Mouse (Mus musculus): ENCODE results near the gene Ndufv2.
"Not testable (repeated sequence)": the region's sequence is repeated elsewhere in the genome, so short reads cannot be mapped to it uniquely, and the experiment has no call there.

Gene Ndufv2

DNA sequence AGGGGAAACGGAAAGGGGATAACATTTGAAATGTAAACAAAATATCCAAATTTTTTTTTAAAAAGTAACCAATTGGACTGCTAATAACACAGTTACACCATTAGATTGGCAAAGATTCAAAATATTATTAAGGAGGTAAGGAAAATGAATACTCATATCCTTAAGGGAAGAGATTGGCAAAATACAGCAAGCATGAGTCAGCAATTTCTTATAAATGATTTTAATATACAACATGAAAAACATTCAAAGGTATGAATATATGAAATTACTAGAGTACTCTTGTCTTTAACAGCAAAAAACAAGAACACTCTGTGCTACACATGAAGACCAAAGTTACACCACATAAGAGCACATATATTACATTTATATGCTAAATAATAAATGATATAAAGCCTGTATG is 16.3 kb downstream of the Ndufv2 start:
- no peak for DNase-seq (ENCODE audit: low read depth, low spot score)

DNA sequence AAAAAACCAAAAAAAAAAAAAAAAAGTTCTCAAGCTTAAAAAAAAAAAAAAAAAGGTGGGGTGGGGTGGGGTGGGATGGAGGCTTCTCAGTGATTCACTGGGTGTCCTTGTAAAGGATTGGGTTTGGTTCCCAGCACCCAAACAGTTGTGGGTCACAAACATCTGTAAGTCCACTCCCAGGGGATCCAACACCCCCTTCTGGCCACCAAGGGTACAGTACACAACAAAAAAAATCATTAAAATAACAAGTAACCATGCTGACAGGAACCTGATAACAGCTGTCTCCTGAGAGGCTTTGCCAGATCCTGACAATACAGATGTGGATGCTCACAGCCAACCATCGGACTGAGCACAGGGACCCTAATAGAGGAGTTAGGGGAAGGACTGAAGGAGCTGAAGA is 16.9 kb downstream of the Ndufv2 start:
- DNase-seq (ENCODE audit: low read depth, low spot score), result no peak

DNA sequence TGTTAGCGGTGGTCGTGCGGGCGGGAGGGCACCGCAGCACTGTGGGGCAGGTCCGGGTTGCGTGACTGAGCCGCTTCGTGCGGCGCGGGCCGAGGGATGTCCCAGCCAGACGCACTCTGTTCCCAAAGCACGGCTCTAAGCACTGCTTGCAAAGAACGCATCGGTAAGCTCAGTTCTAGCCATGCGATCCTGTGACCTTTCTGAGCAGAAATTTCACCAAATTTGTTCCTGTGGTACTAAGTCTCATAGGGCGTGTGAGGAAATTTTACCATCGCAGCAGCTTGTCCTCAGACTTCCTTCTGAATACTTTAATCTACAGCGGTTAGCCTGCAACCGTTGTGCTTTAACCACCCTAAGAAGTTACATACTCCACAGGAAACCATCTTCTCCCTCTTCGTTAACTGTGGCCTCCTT is 23.9 kb downstream of the Ndufv2 start:
- DNase-seq (ENCODE audit: low read depth, low spot score), result no peak

DNA sequence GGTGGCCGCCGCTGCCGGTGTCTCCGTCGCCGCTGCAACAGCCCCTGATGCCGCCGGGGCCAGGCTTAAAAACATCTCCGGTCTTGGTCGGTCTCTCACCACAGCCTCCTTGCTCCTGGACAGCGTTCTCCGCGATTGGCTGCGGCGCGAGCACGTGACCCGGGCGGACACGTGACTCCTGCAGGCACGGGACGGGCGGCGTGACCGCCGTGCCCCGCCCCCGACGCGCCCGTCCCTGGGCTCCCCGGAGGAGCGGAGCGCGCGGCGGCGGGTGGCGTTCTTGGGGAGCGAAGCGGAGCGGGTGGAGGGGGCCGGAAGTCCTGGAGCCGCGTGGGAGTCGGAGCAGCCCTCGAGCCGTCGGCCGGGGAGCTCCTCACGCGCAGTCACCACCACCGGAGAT is 24.4 kb downstream of the Ndufv2 start, which contains the start of gene Ankrd12:
Ankrd12 (minus strand) TSS at position 156 of the 400 bp plus-strand sequence.
- peak; percentile 97 for DNase-seq (ENCODE audit: low read depth, low spot score)

DNA sequence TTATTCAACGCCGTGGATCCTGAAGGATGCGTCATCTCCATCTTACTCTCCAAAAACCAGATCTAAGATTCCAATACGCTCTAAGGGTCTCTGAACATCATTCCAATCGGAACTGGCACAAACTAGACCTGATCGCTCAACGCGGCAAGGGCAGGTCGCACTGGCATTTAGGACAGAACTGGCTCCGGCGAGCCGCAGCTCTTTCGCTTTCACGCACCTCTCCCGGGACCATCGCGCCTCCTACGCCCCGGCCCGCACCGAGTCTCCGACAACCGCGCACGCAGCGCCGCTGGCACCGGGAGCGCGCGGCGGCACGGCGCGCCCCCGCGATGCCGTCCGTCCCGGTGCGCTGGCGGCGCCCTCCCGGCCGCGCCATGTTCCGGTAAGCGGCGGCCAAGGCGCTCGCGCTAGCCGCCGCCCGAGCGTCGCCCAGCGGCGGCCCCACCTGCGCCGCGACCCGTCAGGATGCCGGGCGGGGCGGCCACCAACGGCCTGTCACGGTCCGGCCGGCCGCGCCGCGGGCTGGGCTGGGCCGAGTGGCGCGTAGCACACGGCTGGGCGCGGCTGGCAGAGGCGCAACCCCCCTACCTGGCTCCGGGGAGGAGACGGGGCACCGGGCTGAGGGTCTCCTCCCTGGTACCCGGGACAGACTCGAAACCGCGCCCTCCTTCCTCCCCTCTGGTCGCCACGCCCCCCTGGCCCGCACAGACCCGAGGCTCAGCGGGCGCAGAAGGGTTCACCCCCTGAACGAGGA is 25.0 kb downstream of the Ndufv2 start:
- peak; percentile 69 for DNase-seq (ENCODE audit: low read depth, low spot score)

DNA sequence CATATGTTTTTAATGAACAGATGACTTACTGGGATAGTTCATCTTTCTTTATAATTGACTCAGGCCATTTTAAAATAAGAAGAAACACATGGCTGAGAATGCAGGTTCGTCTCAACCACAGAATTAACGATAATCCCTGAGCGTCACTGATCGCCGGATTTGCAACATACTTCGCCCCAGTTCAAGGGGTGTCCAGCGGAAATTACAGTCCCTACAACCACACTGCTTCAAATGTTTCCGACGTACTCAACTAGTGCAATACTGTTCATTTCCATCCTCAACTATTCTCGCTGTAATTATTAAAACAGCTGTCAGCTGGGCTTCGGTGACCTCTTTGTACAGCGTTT is 25.6 kb downstream of the Ndufv2 start:
- DNase-seq (ENCODE audit: low read depth, low spot score), result no peak

DNA sequence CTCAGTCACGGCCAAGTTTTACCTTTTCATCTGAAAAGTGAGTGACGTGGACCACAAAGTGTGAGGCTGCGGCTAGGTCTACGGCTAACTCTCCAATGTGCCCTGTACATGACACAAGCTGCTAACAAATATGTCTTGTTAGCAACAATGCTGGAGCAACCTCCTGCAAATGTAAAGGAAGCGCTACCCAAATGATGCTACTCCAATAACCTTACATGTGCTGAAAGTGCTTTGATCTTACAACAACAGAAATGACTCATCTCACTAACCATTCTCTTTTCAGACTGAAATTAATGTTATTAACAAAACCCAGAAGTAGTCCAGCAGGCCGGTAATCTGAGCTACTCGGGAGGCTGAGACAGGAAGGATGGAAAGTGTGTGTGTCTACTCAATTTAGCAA is 27.4 kb downstream of the Ndufv2 start:
- peak; percentile 59 for DNase-seq (ENCODE audit: low read depth, low spot score)

DNA sequence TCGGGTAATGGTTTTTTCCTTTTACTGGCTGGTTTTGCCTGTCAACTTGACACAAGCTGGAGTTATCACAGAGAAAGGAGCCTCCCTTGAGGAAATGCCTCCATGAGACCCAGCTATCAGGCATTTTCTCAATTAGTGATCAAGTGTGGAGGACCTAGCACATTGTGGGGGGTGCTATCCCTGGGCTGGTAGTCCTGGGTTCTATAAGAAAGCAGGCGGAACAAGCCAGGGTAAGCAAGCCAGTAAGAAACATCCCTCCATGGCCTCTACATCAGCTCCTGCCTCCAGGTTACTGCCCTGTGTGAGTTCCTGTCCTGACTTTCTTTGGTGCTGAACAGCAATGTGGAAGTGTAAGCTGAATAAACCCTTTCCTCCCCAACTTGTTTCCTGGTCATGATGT is 32.3 kb downstream of the Ndufv2 start:
- not testable (repeated sequence) for DNase-seq (ENCODE audit: low read depth, low spot score)

DNA sequence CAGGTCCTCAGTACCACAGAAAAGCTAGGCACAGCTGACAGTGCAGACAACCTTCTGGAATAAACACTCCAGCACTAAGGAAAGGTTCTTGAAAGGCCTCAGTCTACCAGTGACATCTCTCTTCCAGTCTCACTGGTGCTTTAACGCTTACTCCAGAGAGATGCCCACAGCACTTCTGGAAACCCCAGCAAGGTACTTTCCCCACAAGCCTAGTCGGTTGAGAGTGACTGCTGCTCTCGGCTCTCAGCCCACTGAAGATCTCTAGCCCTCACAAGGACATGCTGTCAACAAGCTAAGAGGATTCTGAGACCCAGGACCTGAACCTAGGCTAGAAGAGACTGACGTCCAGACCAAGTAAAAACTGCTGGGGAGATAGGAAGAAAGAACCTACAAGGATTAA is 36.2 kb downstream of the Ndufv2 start:
- DNase-seq (ENCODE audit: low read depth, low spot score), result no peak

DNA sequence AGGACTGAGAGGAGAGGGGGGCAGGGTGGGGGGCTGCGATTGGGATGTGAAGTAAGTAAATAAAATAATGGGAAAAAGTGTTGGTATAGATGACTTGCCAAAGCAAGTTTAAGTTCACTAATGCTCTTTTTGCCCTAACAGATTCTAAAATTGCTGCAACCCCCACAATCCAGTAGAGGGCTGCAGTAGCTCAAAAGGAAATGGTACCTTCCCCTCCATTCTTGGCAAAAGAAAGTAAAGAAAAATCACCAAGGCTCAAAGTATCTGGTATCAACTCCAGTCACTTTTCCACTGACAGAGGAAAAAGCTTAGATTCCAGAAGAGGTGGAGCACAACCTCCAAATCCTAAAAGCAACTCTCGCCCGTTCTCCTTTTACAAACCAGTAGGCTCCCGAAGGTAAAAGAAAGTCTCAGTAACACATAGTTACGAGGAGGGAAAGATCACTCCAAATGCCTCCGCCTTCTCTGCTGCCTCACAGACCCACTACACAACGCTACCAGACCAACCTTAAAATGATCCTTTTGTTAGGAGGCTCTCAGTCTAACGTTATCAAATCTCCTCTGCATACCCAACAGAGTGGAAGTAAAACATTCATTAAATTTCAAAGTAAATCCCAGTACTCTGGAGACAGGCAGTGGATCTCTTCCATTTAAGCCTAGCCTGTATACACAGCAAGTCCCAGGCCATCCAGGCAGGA is 40.0 kb downstream of the Ndufv2 start:
- DNase-seq (ENCODE audit: low read depth, low spot score), result peak; percentile 38

DNA sequence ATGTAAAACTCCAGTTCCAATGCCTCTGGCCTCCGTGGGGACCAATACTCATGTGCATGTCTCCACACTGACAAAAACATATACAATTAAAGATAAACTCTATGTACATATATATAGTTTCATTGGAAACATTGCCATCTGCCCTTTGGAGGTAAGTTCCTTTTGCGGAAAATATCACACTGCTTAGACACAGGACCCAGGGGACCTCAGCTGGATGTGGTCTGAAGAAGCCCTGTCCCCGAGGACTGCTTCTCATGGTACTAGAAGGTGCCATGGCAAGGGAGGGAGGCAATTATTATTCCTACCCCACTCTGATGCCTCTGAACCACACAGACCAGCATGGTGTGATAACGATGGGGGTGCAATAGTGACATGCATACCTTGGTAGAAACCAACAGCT is 43.2 kb downstream of the Ndufv2 start:
- no peak for DNase-seq (ENCODE audit: low read depth, low spot score)

DNA sequence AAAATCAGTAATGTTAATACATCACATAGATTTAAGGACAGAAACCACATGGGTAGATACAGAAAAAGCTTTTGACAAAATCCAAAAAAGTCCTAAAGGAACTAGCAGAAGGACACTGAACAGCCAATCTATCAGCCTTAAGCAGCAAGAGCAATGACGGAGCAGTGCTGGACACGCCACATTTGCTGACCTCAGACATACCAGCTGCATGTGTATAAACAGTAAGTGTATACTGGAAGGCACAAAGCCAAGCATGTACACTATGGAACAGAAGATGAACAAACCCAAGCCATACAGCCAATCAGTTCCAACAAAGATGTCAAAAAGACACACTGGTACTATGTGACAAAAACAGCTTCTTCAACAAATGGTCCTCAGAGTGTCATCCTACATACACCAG is 44.2 kb downstream of the Ndufv2 start:
- no peak for DNase-seq (ENCODE audit: low read depth, low spot score)

DNA sequence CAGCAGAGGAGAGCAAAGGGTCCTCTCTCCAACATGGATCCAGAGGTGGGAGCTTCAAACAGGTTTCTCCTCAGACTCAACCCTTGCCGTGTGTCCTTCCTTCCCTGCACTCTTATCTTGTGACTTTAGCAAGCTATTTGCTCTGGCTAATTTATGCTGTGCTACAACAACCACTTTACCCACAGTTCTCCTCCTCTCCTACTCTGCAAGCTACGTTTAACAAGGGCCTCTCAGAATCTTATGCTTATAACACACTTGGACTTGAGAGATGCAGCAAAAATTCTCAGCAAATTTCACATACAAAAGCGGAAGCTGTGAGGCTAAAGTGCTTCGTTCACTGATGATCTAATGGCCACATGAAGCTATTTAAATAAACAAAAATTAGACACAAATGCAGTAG is 48.0 kb downstream of the Ndufv2 start:
- no peak for DNase-seq (ENCODE audit: low read depth, low spot score)

DNA sequence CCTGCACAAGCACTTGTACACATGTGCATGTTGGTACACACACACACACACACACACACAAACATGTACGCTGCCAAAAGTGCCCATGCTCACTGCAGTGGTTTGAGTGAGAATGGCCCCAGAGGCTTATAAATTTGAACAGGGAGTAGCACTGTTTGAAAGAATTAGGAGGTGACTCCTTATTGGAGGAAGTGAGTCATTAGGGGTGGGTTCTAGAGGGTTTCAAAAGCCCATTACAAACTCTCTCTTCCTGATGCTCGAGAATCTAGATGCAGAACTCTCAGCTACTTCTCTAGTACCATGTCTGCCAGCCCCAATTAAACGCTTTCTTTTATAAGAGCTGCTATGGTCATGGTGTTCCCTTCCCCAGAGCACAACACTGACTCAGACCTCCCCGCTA is 52.6 kb downstream of the Ndufv2 start:
- DNase-seq (ENCODE audit: low read depth, low spot score), result no peak

DNA sequence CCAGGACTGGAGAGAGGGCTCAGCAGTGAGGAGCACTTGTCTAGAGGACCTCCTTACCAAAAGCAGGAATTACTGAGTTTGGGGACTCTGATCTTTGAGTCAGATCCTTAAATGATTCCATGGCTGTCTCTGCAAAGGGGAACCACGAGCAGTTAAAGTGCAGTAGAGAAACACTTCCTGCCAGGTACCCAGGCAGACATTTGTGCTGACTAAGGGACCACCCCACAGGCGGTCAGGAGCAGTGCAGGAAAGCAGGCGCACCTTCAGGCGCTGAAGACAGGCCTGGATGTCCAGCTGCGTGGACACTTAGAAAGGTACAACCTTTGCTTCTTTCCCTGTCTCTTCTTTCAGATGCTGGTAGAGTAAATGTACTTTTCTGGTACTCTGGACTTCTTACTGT is 53.2 kb downstream of the Ndufv2 start:
- no peak for DNase-seq (ENCODE audit: low read depth, low spot score)

DNA sequence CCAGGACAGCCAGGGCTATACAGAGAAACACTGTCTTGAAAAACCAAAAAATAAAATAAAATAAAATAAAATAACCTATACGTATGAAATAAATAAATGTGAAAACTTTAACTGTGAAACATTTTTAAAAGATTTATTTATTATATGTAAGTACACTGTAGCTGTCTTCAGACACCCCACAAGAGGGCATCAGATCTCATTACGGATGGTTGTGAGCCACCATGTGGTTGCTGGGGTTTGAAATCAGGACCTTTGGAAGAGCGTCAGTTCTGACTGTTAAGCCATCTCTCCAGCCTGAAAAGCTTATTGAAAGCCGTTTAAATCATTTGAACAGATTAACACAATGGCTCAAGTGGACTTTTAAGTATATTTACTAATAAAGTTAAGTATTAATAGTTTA is 57.7 kb downstream of the Ndufv2 start:
- DNase-seq (ENCODE audit: low read depth, low spot score), result peak; percentile 18

DNA sequence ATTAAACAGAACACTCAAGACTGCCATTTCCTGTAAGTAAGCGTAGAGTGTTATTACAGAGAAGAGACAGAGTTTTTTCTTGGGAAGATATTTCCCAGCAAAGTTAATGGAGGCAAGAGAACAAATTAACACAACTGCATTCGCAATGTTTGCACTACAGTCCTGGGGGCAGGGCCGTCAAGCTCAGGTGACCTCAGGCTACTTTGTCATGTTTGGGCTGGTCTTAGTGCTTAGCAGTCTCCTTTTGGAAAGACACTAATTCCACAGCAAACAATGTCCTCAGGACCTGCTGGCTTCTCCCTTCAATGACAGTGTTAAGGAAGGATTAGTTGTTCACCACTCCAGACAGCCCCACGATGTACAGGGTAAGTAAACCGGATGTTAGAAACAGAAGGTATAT is 60.3 kb downstream of the Ndufv2 start:
- no peak for DNase-seq (ENCODE audit: low read depth, low spot score)

DNA sequence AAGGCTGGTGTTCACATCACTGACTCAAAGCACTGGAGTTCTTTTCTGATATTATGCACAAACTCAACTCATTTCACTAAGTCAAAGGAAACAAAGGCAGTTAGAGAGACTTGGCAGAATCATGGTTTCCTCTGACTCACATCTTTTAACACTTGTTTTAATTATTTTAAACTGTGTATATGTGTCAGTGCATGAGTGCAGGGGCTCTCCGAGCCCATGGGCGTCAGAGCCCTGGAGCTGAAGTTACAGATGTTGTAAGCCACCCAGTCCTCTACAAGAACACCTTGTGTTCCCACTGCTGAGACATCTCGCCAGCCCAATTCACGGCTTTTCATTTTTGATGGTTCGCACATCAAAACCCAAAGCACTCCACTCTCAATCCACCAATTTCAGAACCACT is 68.1 kb downstream of the Ndufv2 start:
- DNase-seq (ENCODE audit: low read depth, low spot score), result no peak

DNA sequence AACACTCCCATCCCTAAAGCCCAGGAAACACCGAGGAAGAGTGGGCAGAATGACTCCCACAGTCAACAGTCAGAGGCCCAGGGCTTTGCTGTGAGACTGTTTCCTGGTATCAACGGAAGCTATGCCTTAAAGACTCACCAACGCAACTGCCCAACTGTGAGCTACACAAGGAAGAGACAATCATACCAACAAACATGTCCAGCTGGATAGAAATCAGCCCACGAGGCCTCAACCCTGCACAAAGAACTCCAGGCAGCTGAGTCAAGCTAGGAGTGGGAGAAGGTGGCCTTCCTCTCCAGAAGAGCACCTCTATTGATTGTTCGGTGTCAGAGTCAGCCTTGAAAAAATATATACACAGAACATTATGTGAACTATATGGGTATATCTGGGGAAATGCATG is 69.4 kb downstream of the Ndufv2 start:
- DNase-seq (ENCODE audit: low read depth, low spot score), result no peak
